Mouse (Mus musculus) olfactory bulb, adult 2 months (tissue): ENCODE measurements around the gene Dock4. TPM values are rescaled to one million over a fixed set of nuclear protein-coding genes. Genes with fewer than 3 reads are reported as not detected.

Source experiments
- H3K27ac ChIP-seq: fragments of 200-500 bp; 2 replicates; pipeline ENCODE4 v1.5.1; 2012; ENCODE audit warnings: low read depth, low read length; ENCODE audit not compliant: insufficient read depth
- H3K4me1 ChIP-seq: fragments of 200-500 bp; 2 replicates; pipeline ENCODE4 v1.6.1; 2012; ENCODE audit warnings: low read length; ENCODE audit not compliant: control insufficient read depth, insufficient read depth
- H3K4me3 ChIP-seq: fragments of 200-500 bp; 2 replicates; pipeline ENCODE4 v1.5.1; 2012; ENCODE audit warnings: mild to moderate bottlenecking, low read depth, low read length, moderate library complexity; ENCODE audit not compliant: insufficient read depth
- CTCF ChIP-seq: fragments of 200-500 bp; IDR thresholded peaks from 2 replicates; pipeline ENCODE4 v1.5.1; 2012; ENCODE audit warnings: low read depth, mild to moderate bottlenecking, low read length, moderate library complexity; ENCODE audit not compliant: insufficient read depth
- POLR2A ChIP-seq: fragments of 200-500 bp; IDR thresholded peaks from 2 replicates; pipeline ENCODE4 v1.6.1; 2012; ENCODE audit warnings: mild to moderate bottlenecking, low read depth, low read length, moderate library complexity; ENCODE audit not compliant: insufficient read depth
- WGBS: fragments of 180-500 bp; shearing (Covaris S2); methylation state at CpG from one replicate; pipeline ENCODE4 v1.1.7; 2018; 5-methylcytosine and 5-hydroxymethylcytosine counted together
- polyA plus RNA-seq: library from polyadenylated mRNA; stranded (reverse); fragments of >200 nt; gene quantifications from 2 replicates; pipeline ENCODE4 v1.2.4, GENCODE M21; 2012; ENCODE audit warnings: low replicate concordance; ENCODE audit not compliant: missing spikeins, insufficient read depth, insufficient read length

Gene Dock4
- polyA plus RNA-seq, 1 experiment: not detected

DNA sequence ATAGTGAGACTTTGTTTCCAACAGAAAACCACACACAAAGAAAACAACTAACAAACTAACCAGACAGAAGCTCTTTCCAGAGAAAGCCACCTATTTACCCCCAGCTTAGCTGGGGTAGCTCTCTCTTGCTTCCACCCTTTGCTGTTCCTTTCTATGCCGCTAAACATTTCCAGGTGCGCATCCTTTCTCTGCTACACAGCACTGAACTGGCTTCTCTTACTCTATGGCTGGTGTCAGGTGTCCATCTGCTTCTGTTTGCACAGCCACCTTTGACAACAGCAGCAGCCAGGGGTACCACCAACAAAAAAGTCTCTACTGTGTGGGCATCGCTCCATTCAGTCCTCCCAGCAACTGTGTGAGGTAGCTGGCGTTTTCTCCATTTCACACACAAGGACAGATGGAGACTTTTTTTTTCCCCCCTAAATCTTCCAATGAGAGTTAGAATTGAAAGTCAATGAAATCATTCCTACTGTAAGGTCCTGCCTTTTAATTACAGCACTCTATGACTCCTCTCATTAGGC is 122.7 kb downstream of the Dock4 start:
- TF ChIP-seq POLR2A (no peak), CTCF (no peak)
- H3K4me1 ChIP-seq: 0 out of 2 replicates have a peak, but pooled peaks cover 2% of the 10 kb centered on the region
- whole genome bisulfite sequencing: 74% methylated on average over 4 of the region's 4 CpGs
- H3K27ac ChIP-seq: no peak overlapping the region
- no peak overlapping the region for H3K4me3 ChIP-seq

DNA sequence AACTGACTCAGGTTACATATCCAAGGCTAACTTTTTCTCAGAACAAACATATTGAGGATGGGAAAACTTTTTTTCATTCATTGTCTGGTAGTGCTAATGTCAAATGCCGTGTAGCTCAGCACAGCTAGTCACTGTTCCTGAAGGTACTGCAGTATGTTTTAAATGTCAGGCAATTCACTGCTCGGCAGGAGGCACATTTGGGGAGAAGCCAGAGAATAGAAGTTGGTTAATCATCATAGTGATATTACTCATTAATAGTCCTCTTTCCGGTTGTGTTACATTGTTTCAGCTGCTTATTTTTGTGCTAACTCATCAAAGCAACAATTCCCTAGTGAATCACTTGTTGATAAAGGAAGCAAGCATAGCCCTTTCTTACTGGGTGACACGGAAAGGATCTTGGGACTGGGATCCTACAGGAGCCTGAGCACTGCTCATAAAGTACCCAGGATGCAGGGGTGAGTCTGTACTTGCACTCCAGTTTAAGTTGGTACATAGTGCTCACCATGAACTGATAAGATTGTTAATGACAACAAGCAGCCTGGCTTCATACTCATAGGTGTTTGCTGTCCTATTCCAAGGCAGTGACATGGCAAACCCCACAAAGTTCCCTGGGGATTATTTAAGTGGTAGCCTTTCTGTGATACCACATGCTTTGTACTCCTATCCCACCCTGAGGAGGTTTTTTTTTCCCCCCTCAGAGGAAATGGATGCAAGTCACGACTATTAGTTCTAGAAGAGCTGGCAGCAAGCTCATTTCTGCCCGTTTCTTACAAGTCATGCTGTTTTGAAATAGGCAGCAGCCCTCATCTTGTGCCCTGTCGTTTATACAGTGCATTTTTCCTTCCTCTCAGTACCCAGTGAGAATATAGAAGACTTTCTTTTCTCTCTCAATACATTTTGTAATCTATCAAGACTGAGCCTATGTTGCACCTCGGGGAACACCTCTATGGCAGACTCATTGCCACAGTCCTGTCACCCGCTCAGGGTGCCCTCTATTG is 123.5 kb downstream of the Dock4 start:
- 37% methylated on average over 9 of the region's 9 CpGs for WGBS
- 0 out of 2 replicates have a peak, but pooled peaks cover 2% of the 10 kb centered on the region for H3K4me1 ChIP-seq
- H3K4me3 ChIP-seq: no peak overlapping the region
- TF ChIP-seq POLR2A: no peak
- no peak for TF ChIP-seq CTCF
- H3K27ac ChIP-seq: no peak overlapping the region

DNA sequence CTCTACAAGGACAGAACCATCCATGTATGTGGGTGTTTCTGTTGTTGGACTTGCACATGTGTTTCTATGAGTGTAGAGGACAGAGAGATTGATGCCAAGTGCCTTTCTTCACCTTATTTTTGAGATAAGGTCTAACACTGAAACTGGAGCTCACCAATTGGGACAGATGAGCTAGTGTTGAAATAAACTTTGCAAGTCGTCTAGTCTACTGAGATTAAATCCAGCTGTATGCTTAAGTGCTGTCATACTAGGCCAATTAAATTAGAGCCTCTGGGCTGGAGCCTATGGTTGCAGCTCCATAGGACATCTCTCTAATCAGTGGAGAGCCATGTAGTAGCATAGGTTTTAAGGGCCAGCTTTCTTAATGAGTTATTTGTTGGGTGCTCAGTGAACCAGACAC is 124.5 kb downstream of the Dock4 start:
- no peak overlapping the region for H3K27ac ChIP-seq
- TF ChIP-seq CTCF: no peak
- TF ChIP-seq POLR2A: no peak
- no peak overlapping the region for H3K4me3 ChIP-seq
- 0 out of 2 replicates have a peak, but pooled peaks cover 2% of the 10 kb centered on the region for H3K4me1 ChIP-seq
- 55% methylated on average over 1 of the region's 1 CpGs for WGBS

DNA sequence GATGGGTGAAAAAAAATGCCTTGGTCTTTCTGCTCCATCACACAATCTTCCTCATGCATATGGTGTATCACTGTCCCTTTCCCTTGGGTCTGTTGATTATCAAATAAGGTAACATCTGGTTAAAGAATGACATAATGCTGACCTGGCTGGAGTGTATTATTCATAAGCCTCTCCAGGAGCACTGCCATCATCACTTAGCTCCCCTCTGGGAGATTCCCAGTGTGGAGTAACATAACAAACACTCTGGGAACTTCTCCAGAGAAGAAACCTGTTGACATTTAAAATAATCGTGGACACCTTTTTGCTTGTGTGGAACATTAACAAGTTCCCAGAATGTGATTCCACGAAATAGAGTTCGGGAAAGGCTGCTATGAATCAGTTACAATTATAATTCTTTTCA is 128.3 kb downstream of the Dock4 start:
- 61% methylated on average over 3 of the region's 3 CpGs for WGBS
- no peak overlapping the region for H3K27ac ChIP-seq
- no peaks in the 10 kb centered on the region for H3K4me1 ChIP-seq
- no peak overlapping the region for H3K4me3 ChIP-seq
- no peak for TF ChIP-seq POLR2A
- no peak for TF ChIP-seq CTCF

DNA sequence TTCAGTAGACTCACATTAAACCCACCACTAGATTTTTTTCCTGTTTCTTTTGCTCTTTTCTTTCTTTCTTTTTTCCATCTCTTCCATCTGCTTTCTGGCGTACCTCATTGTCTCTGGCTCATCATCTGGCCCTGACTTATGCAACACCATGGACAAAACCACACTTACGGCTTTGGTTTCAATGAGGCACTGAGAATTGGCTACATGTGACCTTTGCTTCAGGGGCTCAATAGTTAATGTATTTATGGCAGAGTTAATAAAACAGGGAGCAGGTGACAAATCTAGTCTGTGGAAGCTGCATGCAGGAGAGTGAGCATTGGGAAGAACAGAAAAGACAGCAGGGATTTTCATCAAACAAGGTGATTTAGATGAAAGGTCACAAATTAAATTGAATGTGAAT is 131.0 kb downstream of the Dock4 start:
- TF ChIP-seq CTCF: no peak
- no peak for TF ChIP-seq POLR2A
- Histone ChIP-seq H3K4me1 (0 out of 2 replicates have a peak, but pooled peaks cover 3% of the 10 kb centered on the region), H3K4me3 (no peak overlapping the region), H3K27ac (no peak overlapping the region)
- 96% methylated on average over 2 of the region's 2 CpGs for WGBS

DNA sequence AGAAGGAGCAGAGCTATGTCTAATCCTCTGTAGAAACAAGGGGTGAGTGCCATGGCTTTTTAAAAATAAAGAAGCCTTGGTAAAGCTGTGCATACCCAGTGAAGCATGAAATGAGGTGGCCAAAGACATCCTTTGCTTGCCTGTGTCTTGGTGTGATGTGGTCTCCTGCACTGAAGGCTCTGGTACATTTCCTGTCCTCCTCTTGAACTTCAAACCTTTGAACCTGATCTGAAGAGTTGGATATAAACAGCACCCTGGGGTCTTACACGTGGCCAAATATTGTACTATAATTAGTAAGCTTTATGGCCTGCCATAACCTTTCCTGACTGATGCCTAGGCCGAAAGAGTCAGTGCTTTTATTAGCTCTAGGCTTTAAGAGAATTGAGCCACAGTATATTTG is 134.6 kb downstream of the Dock4 start:
- H3K4me3 ChIP-seq: no peak overlapping the region
- TF ChIP-seq CTCF (no peak), POLR2A (no peak)
- H3K27ac ChIP-seq: no peak overlapping the region
- H3K4me1 ChIP-seq: 0 out of 2 replicates have a peak, but pooled peaks cover 3% of the 10 kb centered on the region
- WGBS: 51% methylated on average over 2 of the region's 2 CpGs

DNA sequence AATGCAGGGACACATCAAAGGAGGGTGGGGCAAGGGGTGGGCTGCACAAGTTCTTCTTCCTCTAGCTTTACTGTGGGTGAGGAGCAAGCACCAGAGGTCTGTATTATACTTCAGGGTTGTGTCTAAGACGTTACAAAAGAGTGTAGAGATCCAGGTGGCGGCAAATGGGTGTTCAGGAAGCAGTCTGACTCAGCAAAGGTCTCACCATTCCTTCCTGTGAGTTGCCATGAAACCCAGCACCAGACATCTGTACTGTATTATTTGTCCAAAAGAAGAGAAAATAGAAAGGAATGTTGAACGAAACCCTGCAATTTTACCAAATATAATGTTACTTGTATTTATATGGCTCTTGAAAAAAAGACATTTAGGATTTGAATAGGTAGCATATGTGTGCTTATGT is 135.3 kb downstream of the Dock4 start:
- TF ChIP-seq POLR2A: no peak
- TF ChIP-seq CTCF: no peak
- Histone ChIP-seq H3K4me3 (no peak overlapping the region), H3K4me1 (0 out of 2 replicates have a peak, but pooled peaks cover 3% of the 10 kb centered on the region), H3K27ac (no peak overlapping the region)
- WGBS: 41% methylated on average over 3 of the region's 3 CpGs

DNA sequence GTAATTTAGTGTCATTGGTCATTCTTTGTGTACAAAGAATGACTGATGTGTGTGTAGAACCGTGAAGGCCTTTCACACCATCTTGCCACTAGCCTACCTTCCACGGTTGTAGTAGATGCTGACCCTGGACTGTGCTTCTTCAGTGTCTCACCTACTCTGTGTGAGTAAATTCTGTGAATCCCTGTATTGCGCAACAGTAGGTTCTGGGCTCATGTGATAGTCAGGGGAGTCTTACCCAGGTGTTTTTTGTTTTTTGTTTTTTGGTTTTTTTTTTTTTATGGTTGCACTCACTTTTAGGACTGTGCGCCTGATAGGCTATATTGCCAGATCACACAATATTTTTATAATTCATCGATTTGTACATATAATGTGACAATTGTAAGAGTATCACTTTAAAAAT is 136.3 kb downstream of the Dock4 start:
- no peak overlapping the region for H3K4me3 ChIP-seq
- H3K27ac ChIP-seq: no peak overlapping the region
- no peak for TF ChIP-seq POLR2A
- no peak for TF ChIP-seq CTCF
- 94% methylated on average over 5 of the region's 5 CpGs for WGBS
- H3K4me1 ChIP-seq: 0 out of 2 replicates have a peak, but pooled peaks cover 3% of the 10 kb centered on the region

DNA sequence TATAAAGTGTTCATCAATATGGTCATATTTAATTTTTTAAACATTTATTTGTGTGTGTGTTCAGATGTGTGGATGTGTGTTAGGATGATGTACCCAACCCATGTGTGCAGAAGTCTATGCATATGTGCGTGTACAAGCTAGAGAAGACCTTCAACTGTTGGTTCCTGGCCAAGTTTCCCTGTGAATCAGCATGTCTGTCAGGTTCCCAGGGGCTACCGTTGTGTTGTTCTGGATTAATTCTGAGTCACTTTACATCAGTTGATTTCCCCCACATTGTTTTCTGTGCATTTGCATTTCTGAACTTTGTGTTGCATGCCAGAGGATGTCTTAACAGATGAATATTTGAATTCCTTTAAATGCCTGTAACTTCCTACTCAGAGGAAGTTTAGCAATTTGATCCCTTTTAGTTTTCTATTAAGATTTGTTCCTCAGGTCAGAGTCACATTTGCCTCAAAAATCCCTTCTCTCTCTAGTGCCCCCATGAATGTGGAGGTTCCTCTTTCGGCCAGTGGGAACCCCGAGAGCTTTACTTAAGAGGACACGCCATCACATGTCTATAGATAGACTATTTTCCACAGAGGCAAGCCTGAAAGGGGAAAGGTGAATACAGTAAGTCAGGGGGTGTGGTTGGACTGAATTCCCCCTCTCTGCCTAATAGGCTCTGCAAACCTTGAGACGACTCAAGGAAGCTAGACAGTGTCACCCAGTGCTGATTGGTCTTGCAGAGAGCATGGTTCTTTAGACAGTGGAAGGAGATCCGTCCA is 139.0 kb downstream of the Dock4 start:
- Histone ChIP-seq H3K27ac (no peak overlapping the region), H3K4me3 (no peak overlapping the region), H3K4me1 (0 out of 2 replicates have a peak, but pooled peaks cover 3% of the 10 kb centered on the region)
- TF ChIP-seq POLR2A (no peak), CTCF (no peak)
- 70% methylated on average over 7 of the region's 7 CpGs for WGBS
